Mouse (Mus musculus) CD8-positive naive resting alpha-beta T cell, adult 2 months (primary cell): ENCODE measurements around the gene Hoxd3.

ENCODE experiments used
- DNase-seq, 2 experiments: peaks; one replicate each; pipeline ENCODE4 v3.0.0; 2022; ENCODE audit warnings: low read depth in 2 of 2, low spot score in 2 of 2

The Hoxd3 gene

GRCm38 (mm10) chr2:74711721-74712621 lies at the start of gene Hoxd3, which contains the start of gene Hoxd4:
Gene Hoxd3 (plus strand): TSS chr2:74711927.
Gene Hoxd4 (plus strand): TSS chr2:74711929.
- no peak for DNase-seq

GRCm38 (mm10) chr2:74663291-74663925 lies 48.3 kb upstream of the Hoxd3 start:
- DNase-seq, result no peak

- DNase-seq, result no peak
Measured at GRCm38 (mm10) chr2:74666411-74666810, 45.3 kb upstream of the Hoxd3 start.

- DNase-seq, result no peak
Measured at GRCm38 (mm10) chr2:74667191-74667841, 44.4 kb upstream of the Hoxd3 start.

GRCm38 (mm10) chr2:74667842-74668357 lies 43.8 kb upstream of the Hoxd3 start, which contains the start of gene Hoxd13:
Gene Hoxd13 (plus strand): TSS chr2:74668310.
- no peak for DNase-seq

- no peak for DNase-seq
Measured at GRCm38 (mm10) chr2:74668370-74669229, 43.1 kb upstream of the Hoxd3 start.

- no peak for DNase-seq
Measured at GRCm38 (mm10) chr2:74669230-74669578, 42.5 kb upstream of the Hoxd3 start.

- no peak for DNase-seq
Measured at GRCm38 (mm10) chr2:74669650-74670235, 42.0 kb upstream of the Hoxd3 start.

GRCm38 (mm10) chr2:74670632-74671188 lies 41.0 kb upstream of the Hoxd3 start:
- DNase-seq, result no peak

- no peak for DNase-seq
Measured at GRCm38 (mm10) chr2:74671847-74672246, 39.9 kb upstream of the Hoxd3 start.

- DNase-seq, result peak in 1 of 2 experiments; percentile 37
Measured at GRCm38 (mm10) chr2:74672481-74673362, 39.0 kb upstream of the Hoxd3 start.

- DNase-seq, result no peak
Measured at GRCm38 (mm10) chr2:74673835-74674425, 37.8 kb upstream of the Hoxd3 start.

GRCm38 (mm10) chr2:74674881-74675665 lies 36.7 kb upstream of the Hoxd3 start, which contains the start of gene Hoxd12:
Gene Hoxd12 (plus strand): TSS chr2:74675013.
- DNase-seq, result no peak

- no peak for DNase-seq
Measured at GRCm38 (mm10) chr2:74675666-74676282, 36.0 kb upstream of the Hoxd3 start.

GRCm38 (mm10) chr2:74676376-74677052 lies 35.2 kb upstream of the Hoxd3 start:
- no peak for DNase-seq

GRCm38 (mm10) chr2:74677106-74677505 lies 34.6 kb upstream of the Hoxd3 start:
- no peak for DNase-seq
